Mouse (Mus musculus): ENCODE measurements around the gene Pld2. TPM values are rescaled to one million over a fixed set of nuclear protein-coding genes. Genes with fewer than 3 reads are reported as not detected.
"Not testable (repeated sequence)": the region's sequence is repeated elsewhere in the genome, so short reads cannot be mapped to it uniquely, and the experiment has no call there.

The Pld2 gene
- total RNA-seq, 2 experiments from 2014 or later = 16.4 to 21.3 TPM

GRCm38 (mm10) chr11:70525726-70526125 lies 14.1 kb upstream of the Pld2 start:
- DNase-seq = no peak

- no peak for DNase-seq
Measured at GRCm38 (mm10) chr11:70526211-70526610, 13.7 kb upstream of the Pld2 start.

- no peak for DNase-seq
Measured at GRCm38 (mm10) chr11:70528610-70529009, 11.3 kb upstream of the Pld2 start.

DNA sequence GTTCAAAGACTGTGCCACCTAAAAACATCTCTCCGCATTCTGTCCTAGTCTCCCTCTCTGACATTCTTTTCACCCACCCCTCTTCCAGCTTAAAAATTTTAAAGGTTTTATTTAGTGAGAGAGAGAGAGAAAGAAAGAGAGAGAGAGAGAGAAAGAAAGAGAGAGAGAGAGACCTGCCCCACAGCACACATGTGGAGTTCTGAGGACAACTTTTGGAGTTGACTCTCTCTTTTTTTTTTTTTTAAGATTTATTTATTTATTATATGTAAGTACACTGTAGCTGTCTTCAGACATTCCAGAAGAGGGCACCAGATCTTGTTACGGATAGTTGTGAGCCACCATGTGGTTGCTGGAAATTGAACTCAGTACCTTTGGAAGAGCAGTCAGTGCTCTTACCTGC lies 8.8 kb upstream of the Pld2 start:
- DNase-seq = not testable (repeated sequence)

DNA sequence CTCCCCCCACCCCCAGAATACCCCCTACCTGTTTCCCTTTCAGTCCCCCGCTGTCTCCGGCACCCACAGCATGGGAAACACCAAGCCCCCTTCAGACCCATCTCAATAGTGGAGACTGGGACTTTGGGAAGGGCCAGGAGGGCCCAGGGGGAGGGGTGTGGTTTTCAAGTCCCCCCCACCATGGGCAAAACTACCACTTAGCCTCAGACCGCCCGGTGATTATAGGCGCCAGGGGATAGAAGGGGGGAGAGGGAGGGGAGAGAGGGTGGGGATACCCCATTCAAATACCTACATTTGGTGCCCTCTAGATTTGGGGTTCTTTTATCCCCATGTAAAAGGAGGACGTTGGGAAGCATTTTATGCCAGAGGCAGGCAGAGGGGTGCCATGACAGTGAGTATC lies 7.0 kb upstream of the Pld2 start, which contains the start of gene Gm40193:
TSS of gene Gm40193 (minus strand) at position 101 of the 400 bp plus-strand sequence.
- DNase-seq = no peak

DNA sequence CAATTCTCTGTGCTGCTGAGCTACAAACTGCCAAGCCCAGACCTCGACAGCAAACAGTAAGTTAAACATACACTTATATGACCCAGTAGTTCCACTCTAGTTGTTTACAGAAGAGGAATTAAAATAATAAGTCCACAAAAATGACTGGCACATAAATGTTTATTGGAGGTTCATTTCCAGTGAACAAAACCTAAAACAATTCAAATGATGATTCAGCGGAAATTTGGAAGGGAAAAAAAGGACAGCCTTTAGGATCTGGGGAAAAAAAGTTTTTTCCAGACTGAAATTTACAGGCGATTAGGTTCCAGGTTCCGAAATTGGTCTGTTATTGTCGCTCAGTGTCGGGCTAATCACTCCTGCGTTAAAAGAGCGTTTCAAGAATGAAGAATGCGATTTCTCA lies 441 bp upstream of the Pld2 start:
- no peak for DNase-seq

GRCm38 (mm10) chr11:70540928-70541327 lies 1.1 kb downstream of the Pld2 start:
- DNase-seq = no peak

GRCm38 (mm10) chr11:70541415-70541814 lies 1.6 kb downstream of the Pld2 start:
- no peak for DNase-seq

- DNase-seq = peak; percentile 20
Measured at GRCm38 (mm10) chr11:70544496-70544895, 4.6 kb downstream of the Pld2 start.

- DNase-seq = no peak
Measured at GRCm38 (mm10) chr11:70551526-70551925, 11.7 kb downstream of the Pld2 start.

GRCm38 (mm10) chr11:70553940-70554339 lies 14.1 kb downstream of the Pld2 start:
- no peak for DNase-seq

- DNase-seq = no peak
Measured at GRCm38 (mm10) chr11:70557545-70557944, 17.7 kb downstream of the Pld2 start.

DNA sequence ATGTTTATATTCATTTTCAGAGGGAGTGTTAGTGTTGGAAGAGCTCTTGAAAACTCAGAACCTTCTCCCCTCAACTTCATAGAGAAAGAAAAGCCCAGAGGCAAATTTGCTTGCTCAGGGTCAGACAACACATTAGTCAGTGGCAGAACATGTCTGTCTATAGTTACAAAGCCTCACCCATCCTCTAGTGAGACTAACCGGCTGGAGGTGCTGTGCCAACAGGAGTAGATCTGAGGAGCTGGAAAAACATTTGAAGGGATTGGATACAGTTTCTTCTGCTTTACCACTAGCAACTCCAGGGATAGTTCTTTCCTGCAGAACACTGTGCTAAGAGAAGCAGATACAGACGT lies 22.0 kb downstream of the Pld2 start:
- no peak for DNase-seq

DNA sequence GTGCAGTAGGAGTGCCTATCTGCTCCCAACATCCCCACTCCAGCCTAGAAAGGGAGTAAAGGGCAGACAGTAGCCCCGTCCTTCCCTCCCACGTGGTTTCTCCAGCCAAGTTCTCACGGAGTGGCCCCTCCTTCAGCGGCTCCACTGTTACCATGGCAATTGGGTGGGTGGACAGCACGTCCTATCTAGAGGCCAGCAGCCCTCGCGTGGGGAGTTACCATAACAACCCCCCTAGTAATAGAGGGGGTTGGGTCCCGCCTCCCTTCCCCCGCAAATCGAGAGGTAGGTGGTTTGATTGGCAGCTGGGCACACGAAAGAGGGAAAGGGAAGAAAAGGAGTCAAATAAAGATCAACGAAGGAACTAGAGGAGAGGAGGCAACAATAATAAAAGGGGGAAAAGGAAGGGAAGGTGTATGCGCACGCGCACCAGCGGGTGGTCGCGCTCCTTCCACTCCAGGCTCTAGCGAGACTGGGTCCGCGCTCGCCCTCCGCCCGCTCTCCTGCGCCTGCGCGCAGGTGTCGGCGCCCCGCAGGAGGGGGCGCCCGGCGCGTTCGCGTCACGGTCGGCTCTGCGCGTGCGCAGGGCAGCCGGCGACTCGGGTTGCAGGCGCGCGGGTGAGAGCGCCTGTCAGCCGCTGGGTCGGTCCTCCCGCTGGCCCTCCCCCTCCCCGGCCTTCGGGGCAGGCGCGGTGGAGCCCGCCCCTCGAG lies 22.6 kb downstream of the Pld2 start, which contains the start of gene Mink1:
TSS of gene Mink1 (plus strand) at position 595 of the 708 bp plus-strand sequence.
- DNase-seq = peak; percentile 90

GRCm38 (mm10) chr11:70562995-70563469 lies 23.2 kb downstream of the Pld2 start:
- no peak for DNase-seq

- peak; percentile 22 for DNase-seq
Measured at GRCm38 (mm10) chr11:70563470-70564275, 23.8 kb downstream of the Pld2 start.

- DNase-seq = no peak
Measured at GRCm38 (mm10) chr11:70564276-70564873, 24.5 kb downstream of the Pld2 start.

DNA sequence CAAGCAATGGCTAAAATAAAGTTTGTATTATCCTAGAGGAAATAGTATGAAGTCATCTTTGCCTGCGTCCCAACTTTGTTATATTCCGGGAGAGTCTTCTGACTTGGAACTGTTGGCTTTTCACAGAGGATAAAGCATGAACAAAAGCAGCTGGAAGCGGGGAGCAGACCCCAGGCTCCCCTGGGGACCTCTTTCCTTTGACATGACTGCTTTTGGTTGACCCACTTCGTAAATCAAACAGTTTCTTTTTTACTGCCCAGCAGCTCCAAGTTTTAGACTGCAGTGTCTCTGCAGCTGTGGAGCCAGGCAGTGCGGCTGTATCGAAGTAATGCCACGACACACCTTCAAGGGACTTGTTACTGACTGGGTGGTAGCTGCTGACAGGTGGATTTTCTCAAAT lies 26.7 kb downstream of the Pld2 start:
- DNase-seq = no peak

- not testable (repeated sequence) for DNase-seq
Measured at GRCm38 (mm10) chr11:70570614-70571013, 30.8 kb downstream of the Pld2 start.

GRCm38 (mm10) chr11:70571641-70572040 lies 31.8 kb downstream of the Pld2 start:
- no peak for DNase-seq

DNA sequence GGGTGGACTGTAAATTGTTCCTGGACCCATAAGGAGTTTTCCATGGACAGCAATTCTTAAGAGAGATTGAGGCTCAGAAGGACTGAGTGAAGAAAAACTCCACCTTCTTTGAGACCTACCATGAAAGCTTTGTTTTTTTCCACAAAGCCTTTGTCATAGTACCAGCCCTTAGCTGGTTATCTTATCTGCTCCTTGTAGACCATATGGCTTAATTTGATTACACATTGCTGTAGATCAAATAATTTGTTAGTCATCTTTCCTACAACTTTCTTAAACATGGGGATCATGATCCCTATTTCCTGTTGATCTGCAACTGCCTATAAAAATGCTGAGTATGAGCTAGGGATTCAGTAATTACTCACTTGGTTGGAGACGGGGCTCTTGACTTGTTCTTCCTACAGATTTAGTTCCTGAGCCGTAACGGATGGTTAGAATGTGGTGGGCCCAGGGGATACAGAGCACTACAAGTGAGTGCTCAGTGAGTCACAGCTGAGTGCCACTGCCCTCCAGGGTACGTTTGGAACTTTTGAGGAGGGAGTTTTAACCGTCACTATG lies 32.6 kb downstream of the Pld2 start:
- DNase-seq = no peak

GRCm38 (mm10) chr11:70573872-70574271 lies 34.0 kb downstream of the Pld2 start:
- no peak for DNase-seq

- no peak for DNase-seq
Measured at GRCm38 (mm10) chr11:70577201-70577600, 37.3 kb downstream of the Pld2 start.
